Mouse (Mus musculus) kidney, postnatal 4 days (tissue): ENCODE data around the gene Jpt1.
A peak's percentile ranks its signal among the peaks of the same experiment; 100 is the strongest.
"Not testable (repeated sequence)": the region's sequence is repeated elsewhere in the genome, so short reads cannot be mapped to it uniquely, and the experiment has no call there.

Experiments used
- DNase-seq, 2 experiments: peaks; one replicate each; pipeline ENCODE4 v3.0.0; 2021; ENCODE audit warnings: mixed read lengths in 2 of 2

The Jpt1 gene

GRCm38 (mm10) chr11:115512004-115512403 lies 2.2 kb downstream of the Jpt1 start:
- no peak for DNase-seq

DNA sequence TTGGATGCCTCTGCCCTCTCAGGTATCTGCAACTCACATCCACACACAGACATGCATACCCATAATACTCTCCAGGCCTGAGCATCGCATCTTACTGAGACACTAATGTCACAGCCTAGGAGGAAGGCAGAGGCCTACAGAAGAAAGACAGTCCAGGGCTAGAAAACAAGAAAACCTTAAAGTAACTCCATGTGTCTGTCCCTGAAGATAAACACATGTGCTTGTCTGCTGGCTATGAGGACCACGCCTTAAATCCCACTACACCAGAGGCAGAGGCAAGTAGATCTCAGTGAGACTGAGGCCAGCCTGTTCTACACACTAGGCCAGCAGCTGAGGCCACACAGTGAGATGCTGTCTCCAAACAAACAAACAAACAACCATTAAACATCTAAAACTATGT lies 3.1 kb downstream of the Jpt1 start:
- no peak for DNase-seq

- no peak for DNase-seq
Measured at GRCm38 (mm10) chr11:115510507-115510888, 3.7 kb downstream of the Jpt1 start.

GRCm38 (mm10) chr11:115509773-115510506 lies 4.2 kb downstream of the Jpt1 start:
- DNase-seq = peak; percentile 42 to 61

DNA sequence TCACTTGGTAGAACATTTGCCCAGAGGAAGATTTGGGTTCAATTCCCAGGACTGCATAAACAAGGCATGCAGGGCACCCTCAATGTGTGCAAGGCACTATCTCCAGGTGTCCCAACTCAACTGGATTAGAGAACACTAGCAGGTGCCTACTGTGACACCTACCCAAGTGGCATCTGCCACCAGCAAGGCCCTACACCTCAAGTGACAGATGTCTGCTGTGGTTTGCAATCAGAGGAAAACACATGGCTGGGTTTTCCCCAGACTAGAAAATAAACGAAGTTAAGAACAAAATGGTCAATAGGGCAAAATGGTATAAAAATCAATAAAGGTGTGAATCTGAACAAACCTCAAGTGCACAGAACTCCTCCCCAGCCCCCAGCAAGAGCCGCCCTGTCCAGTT lies 6.1 kb downstream of the Jpt1 start:
- no peak for DNase-seq

DNA sequence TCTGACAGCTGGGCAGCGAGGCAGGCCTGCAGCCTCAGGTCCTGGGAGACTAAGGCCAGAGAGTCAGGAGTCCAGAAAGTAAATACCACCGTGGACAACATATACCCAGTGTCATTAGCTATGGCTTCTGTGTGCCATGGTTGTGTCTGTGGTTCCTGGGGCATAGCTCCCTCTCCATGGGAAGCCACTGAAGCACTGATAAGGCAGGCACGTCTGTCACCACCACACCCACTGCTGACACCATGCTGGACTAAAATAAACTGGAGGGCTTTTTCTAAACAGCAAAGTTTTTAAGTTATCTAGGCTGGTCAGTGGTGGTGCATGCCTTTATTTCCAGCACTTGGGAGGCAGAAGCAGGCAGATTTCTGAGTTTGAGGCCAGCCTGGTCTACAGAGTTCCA lies 7.6 kb downstream of the Jpt1 start:
- DNase-seq = no peak

GRCm38 (mm10) chr11:115502636-115503035 lies 11.6 kb downstream of the Jpt1 start:
- DNase-seq = no peak

- not testable (repeated sequence) for DNase-seq
Measured at GRCm38 (mm10) chr11:115496559-115496958, 17.6 kb downstream of the Jpt1 start.

- DNase-seq = no peak
Measured at GRCm38 (mm10) chr11:115492387-115492786, 21.8 kb downstream of the Jpt1 start.

- peak; percentile 80 to 90 for DNase-seq
Measured at GRCm38 (mm10) chr11:115491356-115492083, 22.7 kb downstream of the Jpt1 start, which contains the start of gene Nt5c. TSS of gene Nt5c (minus strand) at chr11:115491862.

GRCm38 (mm10) chr11:115490441-115491355 lies 23.5 kb downstream of the Jpt1 start:
- no peak for DNase-seq

GRCm38 (mm10) chr11:115488551-115489104 lies 25.6 kb downstream of the Jpt1 start:
- DNase-seq = no peak

DNA sequence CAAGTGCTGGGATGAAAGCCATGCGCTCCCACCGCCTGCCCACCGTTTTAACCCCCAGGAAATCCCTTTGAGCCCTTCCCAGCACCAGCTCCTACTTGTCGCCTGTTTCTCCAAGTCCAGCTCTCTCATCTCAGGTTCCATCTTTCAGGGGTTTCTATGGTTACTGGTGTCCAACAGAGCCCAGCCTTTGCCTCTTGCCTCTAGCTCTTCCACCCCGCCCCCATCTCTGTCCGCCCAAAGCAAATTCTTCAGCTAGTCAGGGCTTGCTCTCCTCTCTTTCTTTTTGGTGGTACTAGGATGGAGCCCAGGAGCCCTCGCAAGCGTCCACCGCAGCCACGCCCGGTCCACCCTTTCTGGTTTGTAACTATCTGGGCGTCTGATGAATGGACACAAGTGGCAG lies 29.0 kb downstream of the Jpt1 start:
- no peak for DNase-seq

- peak; percentile 85 for DNase-seq
Measured at GRCm38 (mm10) chr11:115483726-115484125, 30.5 kb downstream of the Jpt1 start.

DNA sequence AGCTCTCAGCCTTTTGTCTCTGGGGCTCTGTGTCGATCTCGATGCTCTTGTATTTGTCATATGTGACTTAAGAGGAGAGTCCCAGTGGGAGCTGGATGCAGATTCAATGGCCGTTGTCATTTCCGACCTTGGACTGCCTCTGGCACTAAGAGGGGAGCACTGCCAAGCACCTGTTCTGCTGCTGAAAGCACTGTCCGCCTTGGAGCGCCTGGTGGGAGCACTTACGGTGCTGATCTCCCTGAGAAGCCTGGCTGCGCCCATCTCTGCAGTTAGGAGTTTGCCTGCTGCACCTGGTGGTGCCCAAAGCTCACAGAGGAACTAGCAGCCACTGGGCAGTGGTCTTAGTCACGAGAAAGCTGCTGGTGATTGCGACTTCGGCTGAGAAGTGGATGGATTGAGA lies 30.9 kb downstream of the Jpt1 start:
- no peak for DNase-seq

- no peak for DNase-seq
Measured at GRCm38 (mm10) chr11:115481553-115482259, 32.5 kb downstream of the Jpt1 start.

- no peak for DNase-seq
Measured at GRCm38 (mm10) chr11:115478296-115478938, 35.8 kb downstream of the Jpt1 start.

GRCm38 (mm10) chr11:115477388-115477787 lies 36.8 kb downstream of the Jpt1 start:
- DNase-seq = not testable (repeated sequence)

DNA sequence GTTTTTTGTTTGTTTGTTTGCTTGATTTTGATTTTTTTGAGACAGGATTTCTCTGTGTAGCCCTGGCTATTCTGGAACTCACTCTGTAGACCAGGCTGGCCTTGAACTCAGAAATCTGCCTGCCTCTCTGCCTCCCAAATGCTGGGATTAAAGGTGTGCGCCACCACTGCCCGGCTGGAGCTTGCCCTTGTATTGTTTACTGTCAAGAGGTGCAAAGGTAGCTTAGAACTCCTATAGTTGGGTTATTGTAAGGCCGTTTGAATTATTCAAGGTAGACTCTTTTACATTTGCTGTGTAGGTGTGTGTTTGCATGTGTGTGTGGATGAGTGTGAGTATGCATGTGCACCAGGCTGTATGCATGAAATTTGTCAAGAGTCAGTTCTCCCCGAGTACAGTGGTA lies 37.6 kb downstream of the Jpt1 start:
- DNase-seq = not testable (repeated sequence)

DNA sequence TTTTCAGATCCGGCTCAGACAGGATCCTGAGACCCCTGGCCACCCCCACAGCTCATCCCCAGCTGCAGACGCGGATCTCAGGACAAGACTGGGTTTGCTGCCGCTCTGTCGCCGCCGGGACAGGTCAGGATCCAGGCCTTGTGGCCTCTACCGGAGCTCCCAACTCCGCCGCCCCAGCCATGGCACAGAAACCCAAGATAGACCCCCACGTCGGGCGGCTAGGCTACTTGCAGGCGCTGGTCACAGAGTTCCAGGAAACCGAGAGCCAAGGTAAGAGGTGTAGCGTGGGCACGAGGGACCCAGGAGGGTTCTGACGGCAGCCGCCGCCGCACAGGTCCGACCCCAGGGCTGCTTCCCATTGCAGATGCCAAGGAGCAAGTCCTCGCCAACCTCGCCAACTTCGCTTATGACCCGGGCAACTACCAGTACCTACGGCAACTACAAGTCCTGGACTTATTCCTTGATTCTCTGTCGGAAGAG lies 38.4 kb downstream of the Jpt1 start:
- DNase-seq = no peak

DNA sequence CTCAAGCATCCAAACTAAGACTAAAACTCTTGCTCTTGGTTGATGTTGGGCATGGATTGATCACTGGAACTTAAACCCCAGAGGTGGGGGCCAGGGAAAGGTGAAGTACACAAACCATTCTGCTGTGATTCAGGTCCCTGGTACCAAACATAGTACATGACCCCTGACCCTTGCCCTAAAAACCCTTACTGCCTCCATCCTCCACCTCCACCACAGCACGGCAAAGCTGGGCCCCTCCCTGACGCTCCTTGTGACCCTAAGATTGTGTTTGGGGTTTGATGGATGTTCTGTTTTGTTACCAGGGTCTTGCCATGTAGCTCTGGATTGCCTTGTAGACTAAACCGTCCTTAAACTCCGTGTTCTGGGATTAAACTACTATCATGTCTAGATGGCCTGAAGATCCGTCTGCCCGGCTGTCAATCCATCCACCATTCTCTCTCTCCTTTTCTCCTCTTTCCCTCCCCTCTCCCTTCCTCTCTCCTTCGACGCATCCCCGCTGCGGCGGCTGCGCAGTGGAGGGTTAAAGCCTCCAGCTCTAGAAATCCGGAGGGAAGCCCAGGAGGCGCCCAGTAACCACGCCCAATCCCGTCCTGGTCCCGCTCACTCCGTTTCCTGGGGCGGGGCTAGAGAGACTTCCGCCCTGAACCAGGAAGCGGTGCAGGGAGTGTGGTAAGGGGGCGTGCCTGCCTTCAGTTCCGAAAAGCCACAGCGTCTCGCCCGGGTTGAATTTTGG lies 39.0 kb downstream of the Jpt1 start, which contains the start of gene Armc7:
TSS of gene Armc7 (plus strand) at position 643 of the 733 bp plus-strand sequence.
- DNase-seq = peak; percentile 96 to 98
